Mouse (Mus musculus): ENCODE measurements around the gene Smox.

The Smox gene

GRCm38 (mm10) chr2:131560205-131560919 is 69.1 kb downstream of the Smox start:
- no peak for DNase-seq

GRCm38 (mm10) chr2:131561344-131561870 is 70.1 kb downstream of the Smox start:
- DNase-seq = no peak

GRCm38 (mm10) chr2:131561891-131562585 is 70.7 kb downstream of the Smox start, which contains the start of gene Adra1d:
TSS of gene Adra1d (minus strand) at chr2:131562283.
- peak; percentile 30 to 50 for DNase-seq

- peak; percentile 65 to 79 for DNase-seq
Observed at GRCm38 (mm10) chr2:131562586-131563122, 71.4 kb downstream of the Smox start.
